Mouse (Mus musculus) liver, embryonic 12.5 days (tissue): ENCODE results near the gene Tmed11. TPM values are rescaled to one million over a fixed set of nuclear protein-coding genes. Genes with fewer than 3 reads are reported as not detected.
"Not testable (repeated sequence)": the region's sequence is repeated elsewhere in the genome, so short reads cannot be mapped to it uniquely, and the experiment has no call there.

ENCODE experiments used
- ATAC-seq: fragments of 200-750 bp; cut with Nextera tagmentation; 2 replicates; pipeline ENCODE4 v1.8.0; 2017; ENCODE audit warnings: moderate number of reproducible peaks, mild to moderate bottlenecking, moderate library complexity
- H3K27ac ChIP-seq: fragments of 300-500 bp; sonication (generic); 2 replicates; pipeline ENCODE4 v1.5.1; 2016; ENCODE audit warnings: mild to moderate bottlenecking
- H3K27me3 ChIP-seq: fragments of 300-500 bp; sonication (generic); replicated peaks from 2 replicates; pipeline ENCODE4 v1.6.1; 2016; ENCODE audit warnings: mild to moderate bottlenecking, moderate library complexity
- H3K36me3 ChIP-seq: fragments of 300-500 bp; sonication (generic); 2 replicates; pipeline ENCODE4 v1.6.1; 2016; ENCODE audit warnings: mild to moderate bottlenecking, moderate library complexity
- H3K4me1 ChIP-seq: fragments of 300-500 bp; sonication (generic); 2 replicates; pipeline ENCODE4 v1.6.1; 2016
- H3K4me2 ChIP-seq: fragments of 300-500 bp; sonication (generic); 2 replicates; pipeline ENCODE4 v1.6.1; 2016; ENCODE audit warnings: mild to moderate bottlenecking, moderate library complexity
- H3K4me3 ChIP-seq: fragments of 300-500 bp; sonication (generic); 2 replicates; pipeline ENCODE4 v1.5.1; 2016; ENCODE audit warnings: mild to moderate bottlenecking, moderate library complexity
- H3K9ac ChIP-seq: fragments of 300-500 bp; sonication (generic); 2 replicates; pipeline ENCODE4 v1.6.1; 2016; ENCODE audit warnings: mild to moderate bottlenecking, moderate library complexity
- H3K9me3 ChIP-seq: fragments of 300-500 bp; sonication (generic); replicated peaks from 2 replicates; pipeline ENCODE4 v1.6.1; 2016; ENCODE audit warnings: mild to moderate bottlenecking, moderate library complexity
- WGBS: fragments of 180-500 bp; shearing (Covaris S2); methylation state at CpG from one replicate; pipeline ENCODE4 v1.1.7; 2016; ENCODE audit not compliant: insufficient replicate concordance; 5-methylcytosine and 5-hydroxymethylcytosine counted together
- polyA plus RNA-seq: library from polyadenylated mRNA; unstranded; fragments of >200 nt; fragmentation: Nextera tagmentation; extraction: Ambion mirVana; gene quantifications from 2 replicates; pipeline ENCODE4 v1.2.1, GENCODE M21; 2016

Tmed11 gene
- polyA plus RNA-seq: not detected in 2 replicates

- not testable (repeated sequence) for H3K27ac ChIP-seq, H3K27me3 ChIP-seq
- 54% methylated on average over 2 of the region's 2 CpGs for WGBS
These were observed at the start of gene Tmed11 for GRCm38 (mm10) chr5:108795263-108795662. Gene Tmed11, minus strand, starts transcription at chr5:108795363.

GRCm38 (mm10) chr5:108836156-108836555 is 41.0 kb upstream of the Tmed11 start:
- no peak overlapping the region for H3K4me3 ChIP-seq
- H3K27ac ChIP-seq: no peak overlapping the region
- 50% methylated on average over 1 of the region's 1 CpGs for WGBS
- H3K4me2 ChIP-seq: no peak overlapping the region
- H3K27me3 ChIP-seq: no peaks in the 10 kb centered on the region
- H3K36me3 ChIP-seq: no peaks in the 10 kb centered on the region
- ATAC-seq: no peak
- no peaks in the 10 kb centered on the region for H3K4me1 ChIP-seq
- no peaks in the 10 kb centered on the region for H3K9me3 ChIP-seq
- no peak overlapping the region for H3K9ac ChIP-seq

More at GRCm38 (mm10) chr5:108795263-108795662, at the start of gene Tmed11:
- H3K4me1 ChIP-seq, H3K36me3 ChIP-seq, H3K9ac ChIP-seq, H3K9me3 ChIP-seq, H3K4me2 ChIP-seq, ATAC-seq, H3K4me3 ChIP-seq: not testable (repeated sequence)

- no peaks in the 10 kb centered on the region for H3K36me3 ChIP-seq
- 60% methylated on average over 2 of the region's 2 CpGs for WGBS
- H3K9me3 ChIP-seq: no peaks in the 10 kb centered on the region
- H3K4me2 ChIP-seq: no peak overlapping the region
- H3K27me3 ChIP-seq: no peaks in the 10 kb centered on the region
- ATAC-seq: no peak
- H3K27ac ChIP-seq: no peak overlapping the region
- no peak overlapping the region for H3K9ac ChIP-seq
- no peaks in the 10 kb centered on the region for H3K4me1 ChIP-seq
- no peak overlapping the region for H3K4me3 ChIP-seq
These were observed 28.1 kb upstream of the Tmed11 start for GRCm38 (mm10) chr5:108823276-108823675.

- not testable (repeated sequence) for H3K9me3 ChIP-seq, H3K4me2 ChIP-seq, H3K9ac ChIP-seq, H3K4me1 ChIP-seq, H3K4me3 ChIP-seq, ATAC-seq, H3K36me3 ChIP-seq, H3K27ac ChIP-seq, H3K27me3 ChIP-seq
- WGBS: 61% methylated on average over 2 of the region's 2 CpGs
These were observed 13.6 kb upstream of the Tmed11 start, which contains the start of gene Vmn2r8 for GRCm38 (mm10) chr5:108808750-108809149. Gene Vmn2r8, minus strand, starts transcription at chr5:108808850.

GRCm38 (mm10) chr5:108803646-108804045 is 8.5 kb upstream of the Tmed11 start:
- Histone ChIP-seq H3K36me3 (no peaks in the 10 kb centered on the region), H3K4me2 (no peak overlapping the region), H3K4me3 (no peak overlapping the region), H3K27ac (no peak overlapping the region), H3K4me1 (no peaks in the 10 kb centered on the region), H3K9ac (no peak overlapping the region), H3K27me3 (no peaks in the 10 kb centered on the region), H3K9me3 (no peaks in the 10 kb centered on the region)
- no peak for ATAC-seq
- 21% methylated on average over 1 of the region's 1 CpGs for WGBS

GRCm38 (mm10) chr5:108790385-108790784 is 4.8 kb downstream of the Tmed11 start:
- not testable (repeated sequence) for H3K27ac ChIP-seq, ATAC-seq, H3K27me3 ChIP-seq, H3K4me1 ChIP-seq, H3K9me3 ChIP-seq, H3K4me3 ChIP-seq, H3K4me2 ChIP-seq, H3K36me3 ChIP-seq, H3K9ac ChIP-seq
- 28% methylated on average over 1 of the region's 1 CpGs for WGBS

- Histone ChIP-seq H3K4me3 (no peak within 1 kb of the TSS), H3K27ac (no peak within 1 kb of the TSS), H3K36me3 (no peaks in the 10 kb centered on the region), H3K9me3 (no peaks in the 10 kb centered on the region), H3K9ac (no peak within 1 kb of the TSS), H3K27me3 (no peaks in the 10 kb centered on the region), H3K4me1 (no peaks in the 10 kb centered on the region), H3K4me2 (no peak within 1 kb of the TSS)
- 58% methylated on average over 40 of the region's 40 CpGs for WGBS
- no peak for ATAC-seq
These were observed 20.4 kb downstream of the Tmed11 start, which contains the start of gene Rnf212 for GRCm38 (mm10) chr5:108774630-108775306. Gene Rnf212, minus strand, starts transcription at chr5:108774982.

GRCm38 (mm10) chr5:108760002-108760401 is 35.2 kb downstream of the Tmed11 start:
- H3K27ac ChIP-seq: no peak overlapping the region
- no peaks in the 10 kb centered on the region for H3K4me1 ChIP-seq
- no peaks in the 10 kb centered on the region for H3K36me3 ChIP-seq
- ATAC-seq: no peak
- no peak overlapping the region for H3K4me3 ChIP-seq
- WGBS: 59% methylated on average over 2 of the region's 2 CpGs
- no peaks in the 10 kb centered on the region for H3K27me3 ChIP-seq
- no peak overlapping the region for H3K9ac ChIP-seq
- no peaks in the 10 kb centered on the region for H3K9me3 ChIP-seq
- no peak overlapping the region for H3K4me2 ChIP-seq

- Histone ChIP-seq H3K4me2 (no peak overlapping the region), H3K36me3 (no peaks in the 10 kb centered on the region), H3K4me1 (no peaks in the 10 kb centered on the region), H3K9ac (no peak overlapping the region), H3K27me3 (peaks cover 4% of the 10 kb centered on the region; the same call in 1 of the 2 replicates), H3K4me3 (no peak overlapping the region), H3K27ac (no peak overlapping the region), H3K9me3 (no peaks in the 10 kb centered on the region)
- WGBS: 52% methylated on average over 3 of the region's 3 CpGs
- peak; percentile 46; the same call in 1 of the 2 replicates for ATAC-seq
These were observed 36.8 kb downstream of the Tmed11 start for GRCm38 (mm10) chr5:108758396-108758795.

- not testable (repeated sequence) for H3K27me3 ChIP-seq, H3K36me3 ChIP-seq, H3K9ac ChIP-seq, H3K9me3 ChIP-seq, H3K4me3 ChIP-seq
- 62% methylated on average over 4 of the region's 4 CpGs for WGBS
- H3K4me2 ChIP-seq: peak overlapping the region; percentile 61
- peak; percentile 40 for ATAC-seq
- peaks cover 27% of the 10 kb centered on the region for H3K4me1 ChIP-seq
- peak overlapping the region; percentile 86 for H3K27ac ChIP-seq
These were observed 43.9 kb downstream of the Tmed11 start for GRCm38 (mm10) chr5:108751258-108751657.

- Histone ChIP-seq H3K4me2 (peak overlapping the region; percentile 61), H3K27ac (peak overlapping the region; percentile 86)
- peak; percentile 96 for ATAC-seq
These were observed 44.6 kb downstream of the Tmed11 start for GRCm38 (mm10) chr5:108750328-108751210.

GRCm38 (mm10) chr5:108744629-108745028 is 50.5 kb downstream of the Tmed11 start:
- Histone ChIP-seq H3K9ac (no peak overlapping the region), H3K27ac (no peak overlapping the region), H3K4me1 (peaks cover 3% of the 10 kb centered on the region), H3K27me3 (peaks cover 8% of the 10 kb centered on the region; the same call in 1 of the 2 replicates), H3K4me2 (no peak overlapping the region), H3K36me3 (no peaks in the 10 kb centered on the region), H3K9me3 (no peaks in the 10 kb centered on the region), H3K4me3 (no peak overlapping the region)
- ATAC-seq: no peak
- WGBS: 67% methylated on average over 3 of the region's 3 CpGs

More at GRCm38 (mm10) chr5:108750328-108751210, 44.6 kb downstream of the Tmed11 start:
- peaks cover 27% of the 10 kb centered on the region for H3K4me1 ChIP-seq
- WGBS: 53% methylated on average over 5 of the region's 5 CpGs
- H3K4me3 ChIP-seq: peak overlapping the region; percentile 25
- peaks cover 9% of the 10 kb centered on the region; the same call in 1 of the 2 replicates for H3K27me3 ChIP-seq
- H3K9me3 ChIP-seq: no peaks in the 10 kb centered on the region
- H3K9ac ChIP-seq: 0 out of 2 replicates have a peak overlapping the region, but pooled peaks have one; percentile 10
- H3K36me3 ChIP-seq: no peaks in the 10 kb centered on the region
